Mouse (Mus musculus) cerebellum, adult 9-10 months (tissue): ENCODE data around the gene Rhox4f.
"Not testable (repeated sequence)": the region's sequence is repeated elsewhere in the genome, so short reads cannot be mapped to it uniquely, and the experiment has no call there.

Experiments
- DNase-seq: peaks from one replicate; pipeline ENCODE4 v3.0.0; 2022

Rhox4f gene

DNA sequence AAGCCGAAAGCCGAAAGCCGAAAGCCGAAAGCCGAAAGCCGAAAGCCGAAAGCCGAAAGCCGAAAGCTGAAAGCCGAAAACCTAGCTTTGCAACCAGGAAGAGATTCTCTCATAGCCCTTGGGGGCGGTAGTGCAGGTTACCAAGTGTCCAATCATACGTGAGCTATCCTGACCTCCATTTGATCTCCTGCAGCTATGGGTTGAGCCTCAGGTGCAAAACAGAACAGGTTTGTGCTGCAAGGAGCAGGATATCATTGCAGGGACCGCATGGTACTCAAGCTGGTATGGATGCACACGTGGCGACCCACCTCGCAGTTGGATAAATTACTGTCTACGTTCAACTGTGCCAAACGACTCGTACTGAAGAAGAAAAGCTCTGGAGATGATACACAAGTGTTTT, at the start of gene Rhox4f:
Gene Rhox4f (minus strand): TSS at position 101 of the 400 bp plus-strand sequence.
- DNase-seq, result not testable (repeated sequence)

DNA sequence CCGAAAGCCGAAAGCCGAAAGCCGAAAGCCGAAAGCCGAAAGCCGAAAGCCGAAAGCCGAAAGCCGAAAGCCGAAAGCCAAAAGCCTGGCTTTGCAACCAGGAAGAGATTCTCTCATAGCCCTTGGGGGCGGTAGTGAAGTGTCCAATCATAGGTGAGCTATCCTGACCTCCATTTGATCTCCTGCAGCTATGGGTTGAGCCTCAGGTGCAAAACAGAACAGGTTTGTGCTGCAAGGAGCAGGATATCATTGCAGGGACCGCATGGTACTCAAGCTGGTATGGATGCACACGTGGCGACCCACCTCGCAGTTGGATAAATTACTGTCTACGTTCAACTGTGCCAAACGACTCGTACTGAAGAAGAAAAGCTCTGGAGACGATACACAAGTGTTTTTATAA, 43.7 kb upstream of the Rhox4f start, which contains the start of gene Rhox4g:
Gene Rhox4g (minus strand): TSS at position 101 of the 400 bp plus-strand sequence.
- not testable (repeated sequence) for DNase-seq

DNA sequence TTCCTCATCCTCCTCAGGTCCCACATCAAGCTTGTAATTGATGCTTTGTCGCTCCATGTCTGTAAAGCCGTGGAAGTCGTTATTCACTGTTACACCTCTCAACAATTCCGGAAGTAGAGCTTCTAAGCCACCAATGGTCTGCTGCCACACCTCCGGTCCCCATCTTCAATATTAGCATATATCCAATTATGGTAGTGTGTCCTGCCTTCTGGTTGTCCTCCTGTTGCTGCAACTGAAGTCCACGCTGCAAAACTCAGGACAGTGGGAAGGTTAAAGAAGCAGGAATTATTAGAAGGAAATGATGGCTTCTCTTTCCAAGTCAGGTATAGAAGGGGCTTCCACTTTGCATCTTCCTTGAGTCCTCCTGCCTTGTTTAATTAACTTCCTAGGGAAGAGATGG, 35.9 kb upstream of the Rhox4f start, which contains the start of gene Rhox2g:
Gene Rhox2g (minus strand): TSS at position 101 of the 400 bp plus-strand sequence.
- DNase-seq, result not testable (repeated sequence)

DNA sequence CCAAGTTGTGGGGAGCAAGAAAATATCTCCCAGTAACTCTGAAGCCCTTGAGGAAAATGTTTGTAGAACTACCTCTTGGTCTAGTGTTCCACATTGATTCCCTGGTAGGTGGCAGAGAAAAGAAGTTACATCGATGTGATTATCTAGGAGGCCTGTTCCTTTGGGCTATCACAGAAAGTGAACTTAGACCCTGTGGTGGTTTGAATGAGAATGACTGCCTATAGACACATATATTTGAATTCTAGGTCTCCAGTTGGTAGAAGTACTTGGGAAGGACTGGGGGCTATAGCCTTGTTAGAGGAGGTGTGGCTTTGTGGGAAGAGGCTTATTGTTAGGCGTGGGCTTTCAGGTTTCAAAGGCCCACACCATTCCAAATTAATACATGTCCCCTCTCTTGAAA, 21.0 kb upstream of the Rhox4f start, which contains the start of gene Rhox3g:
Gene Rhox3g (minus strand): TSS at position 101 of the 400 bp plus-strand sequence.
- not testable (repeated sequence) for DNase-seq

DNA sequence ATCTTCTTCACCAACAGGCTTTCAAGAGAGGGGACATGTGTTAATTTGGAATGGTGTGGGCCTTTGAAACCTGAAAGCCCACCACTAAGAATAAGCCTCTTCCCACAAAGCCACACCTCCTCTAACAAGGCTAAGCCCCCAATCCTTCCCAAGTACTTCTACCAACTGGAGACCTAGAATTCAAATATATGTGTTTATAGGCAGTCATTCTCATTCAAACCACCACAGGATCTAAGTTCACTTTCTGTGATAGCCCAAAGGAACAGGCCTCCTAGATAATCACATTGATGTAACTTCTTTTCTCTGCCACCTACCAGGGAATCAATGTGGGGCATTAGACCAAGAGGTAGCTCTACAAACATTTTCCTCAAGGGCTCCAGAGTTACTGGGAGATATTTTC, 26.8 kb downstream of the Rhox4f start, which contains the start of gene Rhox3f:
Gene Rhox3f (plus strand): TSS at position 301 of the 400 bp plus-strand sequence.
- not testable (repeated sequence) for DNase-seq

DNA sequence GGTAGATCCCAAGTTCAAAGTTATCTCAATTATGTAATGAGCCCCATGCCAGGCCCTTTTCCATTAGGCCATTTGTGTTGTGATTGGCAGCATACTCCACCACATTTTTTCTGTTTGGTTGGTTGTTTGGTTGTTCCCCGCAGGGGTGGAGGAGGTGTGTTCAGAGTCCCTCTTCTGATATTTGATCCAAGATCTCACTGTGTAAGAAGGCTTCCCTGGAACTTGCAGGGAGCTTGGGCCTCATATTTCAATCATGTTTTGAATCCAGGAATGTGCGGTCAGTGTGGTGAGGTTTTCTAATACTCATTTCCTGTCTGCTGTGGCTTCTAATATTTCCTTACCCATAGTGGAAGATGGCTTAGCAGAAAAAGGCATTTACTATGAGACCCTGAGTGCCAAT, 34.9 kb downstream of the Rhox4f start:
- DNase-seq, result not testable (repeated sequence)

DNA sequence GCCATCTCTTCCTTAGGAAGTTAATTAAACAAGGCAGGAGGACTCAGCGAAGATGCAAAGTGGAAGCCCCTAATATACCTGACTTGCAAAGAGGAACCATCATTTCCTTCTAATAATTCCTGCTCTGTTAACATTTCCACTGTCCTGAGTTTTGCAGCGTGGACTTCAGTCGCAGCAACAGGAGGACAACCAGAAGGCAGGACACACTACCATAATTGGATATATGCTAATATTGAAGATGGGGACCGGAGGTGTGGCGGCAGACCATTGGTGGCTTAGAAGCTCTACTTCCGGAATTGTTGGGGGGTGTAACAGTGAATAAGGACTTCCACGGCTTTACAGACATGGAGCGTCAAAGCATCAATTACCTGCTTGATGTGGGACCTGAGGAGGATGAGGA, 36.4 kb downstream of the Rhox4f start, which contains the start of gene Rhox2f:
Gene Rhox2f (plus strand): TSS at position 301 of the 400 bp plus-strand sequence.
- DNase-seq, result not testable (repeated sequence)

DNA sequence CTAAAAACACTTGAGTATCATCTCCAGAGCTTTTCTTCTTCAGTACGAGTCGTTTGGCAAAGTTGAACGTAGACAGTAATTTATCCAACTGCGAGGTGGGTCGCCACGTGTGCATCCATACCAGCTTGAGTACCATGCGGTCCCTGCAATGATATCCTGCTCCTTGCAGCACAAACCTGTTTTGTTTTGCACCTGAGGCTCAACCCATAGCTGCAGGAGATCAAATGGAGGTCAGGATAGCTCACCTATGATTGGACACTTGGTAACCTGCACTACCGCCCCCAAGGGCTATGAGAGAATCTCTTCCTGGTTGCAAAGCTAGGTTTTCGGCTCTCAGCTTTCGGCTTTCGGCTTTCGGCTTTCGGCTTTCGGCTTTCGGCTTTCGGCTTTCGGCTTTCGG, 50.4 kb downstream of the Rhox4f start, which contains the start of gene Rhox4e:
Gene Rhox4e (plus strand): TSS at position 301 of the 400 bp plus-strand sequence.
- not testable (repeated sequence) for DNase-seq
